21 mouse cellular contexts compared by ENCODE assay signal in genomic region chr3:129208031-129208380, GRCm38 (mm10). TPM values are rescaled to one million over a fixed set of nuclear protein-coding genes. Genes with fewer than 3 reads are reported as not detected.
DNase-seq lines count a peak whose midpoint lies in the region; ATAC-seq lines count a peak whose summit lies in the region.
"Had no signal": no experiment of that assay in that cellular context is flagged by ENCODE, and none has a peak within 500 bp of the region (broad histone marks: within the 10 kb centered on the region; RNA-seq: fewer than 3 reads in every experiment).

No protein-coding gene starts in this region.

- no peaks in the 10 kb centered on the region for H3K36me3 ChIP-seq in embryonic facial prominence, embryonic 11.5 days (replicated peaks; ENCODE audit: control insufficient read depth, insufficient read depth, low read depth, low read length)
- H3K36me3 ChIP-seq in embryonic facial prominence, embryonic 10.5 days (replicated peaks), result no peaks in the 10 kb centered on the region
- no peaks in the 10 kb centered on the region for H3K36me3 ChIP-seq in midbrain, embryonic 11.5 days (ENCODE audit: control insufficient read depth, insufficient read depth, low read length)
- no peaks in the 10 kb centered on the region for H3K36me3 ChIP-seq in midbrain, embryonic 15.5 days (replicated peaks)
- H3K36me3 ChIP-seq in embryonic facial prominence, embryonic 14.5 days (ENCODE audit: control insufficient read depth, insufficient read depth, low read length), result no peaks in the 10 kb centered on the region
- H3K36me3 ChIP-seq: forebrain, embryonic 12.5 days; heart, embryonic 13.5 days; hindbrain, embryonic 13.5 days had no signal

- DNase-seq in embryonic facial prominence, embryonic 11.5 days (ENCODE audit: low spot score), result peak; percentile 26
- DNase-seq in embryonic facial prominence, embryonic 10.5 days (ENCODE audit: low spot score), result no peak
- DNase-seq in midbrain, embryonic 11.5 days (ENCODE audit: low spot score, missing footprints), result peak; percentile 93
- DNase-seq in embryonic facial prominence, embryonic 14.5 days (ENCODE audit: low spot score), result no peak
- DNase-seq in retina, embryonic 14.5 days (ENCODE audit: low spot score), result peak; percentile 33
- DNase-seq in adrenal gland, postnatal 10 days, result no peak
- DNase-seq in B cell, adult 2 months, result no peak
- DNase-seq: adrenal gland, adult 2 months; adrenal gland, postnatal 36 days; cerebellum, adult 2 months; gastrocnemius, adult 2 months; gastrocnemius, postnatal 25 days; heart, adult 11 months; heart, postnatal 36 days; kidney, adult 11 months had no signal

- H3K4me1 ChIP-seq in embryonic facial prominence, embryonic 11.5 days (ENCODE audit: control insufficient read depth, insufficient read depth, low read length), result peaks cover 3% of the 10 kb centered on the region
- H3K4me1 ChIP-seq in embryonic facial prominence, embryonic 10.5 days, result peaks cover 19% of the 10 kb centered on the region
- peaks cover 5% of the 10 kb centered on the region for H3K4me1 ChIP-seq in midbrain, embryonic 11.5 days (ENCODE audit: control insufficient read depth, insufficient read depth, low read length)
- peaks cover 10% of the 10 kb centered on the region for H3K4me1 ChIP-seq in midbrain, embryonic 15.5 days
- peaks cover 1% of the 10 kb centered on the region; the same call in 1 of the 2 replicates for H3K4me1 ChIP-seq in embryonic facial prominence, embryonic 14.5 days (ENCODE audit: control insufficient read depth, insufficient read depth, low read length)

- no peak overlapping the region for H3K4me3 ChIP-seq in embryonic facial prominence, embryonic 11.5 days (ENCODE audit: low read depth, low read length)
- H3K4me3 ChIP-seq in embryonic facial prominence, embryonic 10.5 days, result no peak overlapping the region; the same call in 1 of the 2 replicates
- H3K4me3 ChIP-seq in midbrain, embryonic 11.5 days (ENCODE audit: low read depth, low read length), result no peak overlapping the region
- H3K4me3 ChIP-seq in midbrain, embryonic 15.5 days, result no peak overlapping the region
- H3K4me3 ChIP-seq in embryonic facial prominence, embryonic 14.5 days (ENCODE audit: low read depth, low read length), result peak overlapping the region; percentile 16; the same call in 1 of the 2 replicates
- H3K4me3 ChIP-seq: forebrain, embryonic 12.5 days; gastrocnemius, adult 2 months; heart, embryonic 13.5 days; hindbrain, embryonic 13.5 days had no signal

- H3K9ac ChIP-seq in embryonic facial prominence, embryonic 11.5 days (replicated peaks; ENCODE audit: low read length), result no peak overlapping the region
- H3K9ac ChIP-seq in midbrain, embryonic 11.5 days (ENCODE audit: low read length), result no peak overlapping the region
- no peak overlapping the region for H3K9ac ChIP-seq in midbrain, embryonic 15.5 days
- no peak overlapping the region for H3K9ac ChIP-seq in embryonic facial prominence, embryonic 14.5 days (ENCODE audit: low read depth, low read length)
- H3K9ac ChIP-seq: forebrain, embryonic 12.5 days; forebrain, postnatal 0 days; heart, embryonic 13.5 days; hindbrain, embryonic 13.5 days had no signal

- H3K9me3 ChIP-seq in embryonic facial prominence, embryonic 11.5 days (replicated peaks; ENCODE audit: control insufficient read depth, low read length), result no peaks in the 10 kb centered on the region
- no peaks in the 10 kb centered on the region for H3K9me3 ChIP-seq in embryonic facial prominence, embryonic 10.5 days
- H3K9me3 ChIP-seq in midbrain, embryonic 11.5 days (ENCODE audit: control insufficient read depth, low read length), result no peaks in the 10 kb centered on the region
- H3K9me3 ChIP-seq in midbrain, embryonic 15.5 days, result no peaks in the 10 kb centered on the region
- H3K9me3 ChIP-seq in embryonic facial prominence, embryonic 14.5 days (ENCODE audit: control insufficient read depth, low read length), result no peaks in the 10 kb centered on the region
- H3K9me3 ChIP-seq: forebrain, embryonic 12.5 days; heart, embryonic 13.5 days; hindbrain, embryonic 13.5 days had no signal

- ATAC-seq in embryonic facial prominence, embryonic 11.5 days (replicated peaks; ENCODE audit: insufficient number of reproducible peaks, low FRiP score, low TSS enrichment, low read depth), result no peak
- ATAC-seq in midbrain, embryonic 11.5 days (ENCODE audit: low FRiP score), result no peak
- ATAC-seq in midbrain, embryonic 15.5 days (replicated peaks), result no peak
- no peak for ATAC-seq in embryonic facial prominence, embryonic 14.5 days (ENCODE audit: low read depth)
- ATAC-seq: forebrain, postnatal 0 days; hindbrain, postnatal 0 days had no signal

- H3K4me2 ChIP-seq in embryonic facial prominence, embryonic 11.5 days (ENCODE audit: low read depth, low read length), result no peak overlapping the region
- H3K4me2 ChIP-seq in midbrain, embryonic 11.5 days, result no peak overlapping the region
- no peak overlapping the region for H3K4me2 ChIP-seq in midbrain, embryonic 15.5 days
- peak overlapping the region; percentile 44 for H3K4me2 ChIP-seq in embryonic facial prominence, embryonic 14.5 days (ENCODE audit: low read depth, low read length)
- H3K4me2 ChIP-seq: forebrain, embryonic 12.5 days; heart, embryonic 13.5 days; hindbrain, embryonic 13.5 days had no signal

- 5% methylated on average over 7 of the region's 7 CpGs for WGBS in embryonic facial prominence, embryonic 11.5 days
- WGBS in embryonic facial prominence, embryonic 10.5 days, result 3% methylated on average over 7 of the region's 7 CpGs
- WGBS in midbrain, embryonic 11.5 days, result 5% methylated on average over 7 of the region's 7 CpGs
- under 1% methylated on average over 7 of the region's 7 CpGs for WGBS in midbrain, embryonic 15.5 days
- 11% methylated on average over 7 of the region's 7 CpGs for WGBS in embryonic facial prominence, embryonic 14.5 days

- H3K27ac ChIP-seq in embryonic facial prominence, embryonic 11.5 days (replicated peaks; ENCODE audit: low read depth, low read length), result no peak overlapping the region
- H3K27ac ChIP-seq in embryonic facial prominence, embryonic 10.5 days (replicated peaks), result no peak overlapping the region
- H3K27ac ChIP-seq in midbrain, embryonic 11.5 days (ENCODE audit: low read depth, low read length), result no peak overlapping the region
- H3K27ac ChIP-seq in midbrain, embryonic 15.5 days, result no peak overlapping the region
- H3K27ac ChIP-seq in embryonic facial prominence, embryonic 14.5 days (replicated peaks; ENCODE audit: low read depth, low read length), result no peak overlapping the region
- H3K27ac ChIP-seq: forebrain, embryonic 12.5 days; gastrocnemius, adult 2 months; heart, embryonic 13.5 days; hindbrain, embryonic 13.5 days; hindbrain, postnatal 0 days had no signal

- H3K27me3 ChIP-seq in embryonic facial prominence, embryonic 11.5 days (ENCODE audit: control insufficient read depth, insufficient read depth, low read length), result peaks cover 75% of the 10 kb centered on the region
- H3K27me3 ChIP-seq in embryonic facial prominence, embryonic 10.5 days (replicated peaks; ENCODE audit: low read depth, poor library complexity, severe bottlenecking), result peaks cover 99% of the 10 kb centered on the region
- peaks cover 96% of the 10 kb centered on the region for H3K27me3 ChIP-seq in midbrain, embryonic 11.5 days (ENCODE audit: control insufficient read depth, insufficient read depth, low read length)
- H3K27me3 ChIP-seq in midbrain, embryonic 15.5 days (replicated peaks), result peaks cover 90% of the 10 kb centered on the region
- peaks cover 99% of the 10 kb centered on the region for H3K27me3 ChIP-seq in embryonic facial prominence, embryonic 14.5 days (replicated peaks; ENCODE audit: control insufficient read depth, insufficient read depth, low read length)

RNA-seq across cellular contexts. Expression of gene Pitx2, which starts 8.3 kb away (rescaled TPM):
- polyA plus RNA-seq in embryonic facial prominence, embryonic 11.5 days (2014; fragmentation: Nextera tagmentation; extraction: Ambion mirVana), result 35.6 and 41.4 TPM in 2 replicates
- 41.4 and 43.8 TPM in 2 replicates for polyA plus RNA-seq in embryonic facial prominence, embryonic 10.5 days (2016; fragmentation: Nextera tagmentation; extraction: Ambion mirVana)
- 53.7 and 56.3 TPM in 2 replicates for polyA plus RNA-seq in midbrain, embryonic 11.5 days (2014; fragmentation: Nextera tagmentation; extraction: Ambion mirVana)
- 41.0 and 60.5 TPM in 2 replicates for polyA plus RNA-seq in midbrain, embryonic 15.5 days (2015; fragmentation: Nextera tagmentation; extraction: Ambion mirVana)
- polyA plus RNA-seq in embryonic facial prominence, embryonic 14.5 days (2014; fragmentation: Nextera tagmentation; extraction: Ambion mirVana), result 37.7 and 38.6 TPM in 2 replicates
- total RNA-seq in adrenal gland, postnatal 10 days (2021), result under 1 TPM; 0.72 to 0.79 TPM
- total RNA-seq: adrenal gland, postnatal 36 days had no signal

Comparison
In these comparisons a context has a peak if more than half of its experiments do, and no peak if none do; other contexts are left out.
1. DNase-seq: peak in embryonic facial prominence, embryonic 11.5 days (single experiment), midbrain, embryonic 11.5 days (single experiment) and retina, embryonic 14.5 days (single experiment); none in embryonic facial prominence, embryonic 10.5 days (single experiment), embryonic facial prominence, embryonic 14.5 days (single experiment), adrenal gland, postnatal 10 days (single experiment) and B cell, adult 2 months (0 of 2).